Mouse (Mus musculus): ENCODE measurements around the gene D1Ertd622e.

DNA sequence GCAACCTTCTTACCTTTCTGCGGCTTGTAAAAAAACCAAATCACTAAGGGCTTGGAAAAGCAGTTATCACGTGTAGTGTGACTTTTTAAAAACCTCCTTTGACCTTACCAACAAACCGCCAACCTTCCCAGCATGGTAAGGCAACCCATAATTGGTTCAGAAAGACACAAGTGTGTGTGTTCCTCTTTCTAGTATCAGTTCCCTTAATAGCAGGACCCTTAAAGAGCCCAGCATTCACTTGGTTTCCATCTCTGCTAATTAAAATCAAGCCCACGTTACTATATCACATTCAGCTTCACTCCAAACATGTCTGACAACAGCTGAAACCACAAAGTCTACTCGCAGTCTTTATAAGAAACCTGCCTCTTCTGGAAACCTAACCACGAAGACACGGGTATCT, 2.5 kb downstream of the D1Ertd622e start:
- no peak for TF ChIP-seq MAFK (IDR thresholded peaks at IDR 0.05; ENCODE audit: insufficient read depth, low read depth, low read length)
- TF ChIP-seq CHD2 (IDR thresholded peaks at IDR 0.05; ENCODE audit: low read depth, low read length) = no peak
- no peak for TF ChIP-seq HCFC1 (IDR thresholded peaks at IDR 0.05; ENCODE audit: borderline replicate concordance, insufficient read depth, low read length)
- TF ChIP-seq ZC3H11A (IDR thresholded peaks at IDR 0.05; ENCODE audit: borderline replicate concordance, low read depth, low read length) = no peak

Measured in ES-E14 (cell line).